Mouse (Mus musculus) liver, embryonic 11.5 days (tissue): Measurements from ENCODE around the gene Arhgdia. TPM values are rescaled to one million over a fixed set of nuclear protein-coding genes. Genes with fewer than 3 reads are reported as not detected.
"Not testable (repeated sequence)": the region's sequence is repeated elsewhere in the genome, so short reads cannot be mapped to it uniquely, and the experiment has no call there.

Source experiments
- ATAC-seq: fragments of 200-750 bp; cut with Nextera tagmentation; replicated peaks from 2 replicates; pipeline ENCODE4 v1.8.0; 2017; ENCODE audit warnings: moderate number of reproducible peaks, mild to moderate bottlenecking, moderate TSS enrichment, moderate library complexity; ENCODE audit not compliant: low FRiP score
- DNase-seq: peaks from one replicate; pipeline ENCODE4 v3.0.0-alpha.2; 2017; ENCODE audit warnings: low spot score
- H3K27ac ChIP-seq: fragments of 300-500 bp; sonication (generic); 2 replicates; pipeline ENCODE4 v1.5.1; 2014; ENCODE audit warnings: mild to moderate bottlenecking, low read depth, low read length, control low read depth
- H3K27me3 ChIP-seq: fragments of 300-500 bp; sonication (generic); replicated peaks from 2 replicates; pipeline ENCODE4 v1.6.1; 2014; ENCODE audit warnings: low read length, mixed read lengths; ENCODE audit not compliant: control insufficient read depth, insufficient read depth
- H3K36me3 ChIP-seq: fragments of 300-500 bp; sonication (generic); 2 replicates; pipeline ENCODE4 v1.6.1; 2014; ENCODE audit warnings: mild to moderate bottlenecking, low read length, moderate library complexity, mixed read lengths; ENCODE audit not compliant: control insufficient read depth, insufficient read depth
- H3K4me1 ChIP-seq: fragments of 300-500 bp; sonication (generic); replicated peaks from 2 replicates; pipeline ENCODE4 v1.6.1; 2014; ENCODE audit warnings: low read length, mixed read lengths; ENCODE audit not compliant: control insufficient read depth, insufficient read depth
- H3K4me2 ChIP-seq: fragments of 300-500 bp; sonication (generic); 2 replicates; pipeline ENCODE4 v1.6.1; 2014; ENCODE audit warnings: mild to moderate bottlenecking, control low read depth, moderate library complexity
- H3K4me3 ChIP-seq: fragments of 300-500 bp; sonication (generic); 2 replicates; pipeline ENCODE4 v1.5.1; 2014; ENCODE audit warnings: low read depth, low read length, control low read depth
- H3K9ac ChIP-seq: fragments of 300-500 bp; sonication (generic); 2 replicates; pipeline ENCODE4 v1.6.1; 2014; ENCODE audit warnings: low read depth, low read length, control low read depth
- H3K9me3 ChIP-seq: fragments of 300-500 bp; sonication (generic); 2 replicates; pipeline ENCODE4 v1.6.1; 2016; ENCODE audit warnings: low read length, inconsistent platforms, mixed read lengths; ENCODE audit not compliant: control insufficient read depth
- WGBS: fragments of 180-500 bp; shearing (Covaris S2); extraction: QIAGEN DNeasy Blood & Tissue Kit; methylation state at CpG from one replicate; pipeline ENCODE4 v1.1.7; 2014; 5-methylcytosine and 5-hydroxymethylcytosine counted together
- polyA plus RNA-seq: library from polyadenylated mRNA; unstranded; fragments of >200 nt; fragmentation: Nextera tagmentation; extraction: Ambion mirVana; gene quantifications from 2 replicates; pipeline ENCODE4 v1.2.1, GENCODE M21; 2014

Gene Arhgdia
- polyA plus RNA-seq, 1 experiment from 2014 or later: 561 TPM

DNA sequence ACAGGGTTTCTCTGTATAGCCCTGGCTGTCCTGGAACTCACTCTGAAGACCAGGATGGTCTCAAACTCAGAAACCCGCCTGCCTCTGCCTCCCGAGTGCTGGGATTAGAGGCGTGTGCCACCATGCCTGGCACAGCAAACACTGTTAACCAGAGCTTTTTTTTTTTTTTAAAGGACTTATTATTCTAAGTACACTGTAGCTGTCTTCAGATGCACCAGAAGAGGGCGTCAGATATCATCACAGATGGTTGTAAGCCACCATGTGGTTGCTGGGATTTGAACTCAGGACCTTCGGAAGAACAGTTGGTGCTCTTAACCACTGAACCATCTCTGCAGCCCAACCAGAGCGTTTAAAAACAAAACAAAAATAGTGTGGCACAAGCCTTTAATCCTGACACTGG lies 22.6 kb downstream of the Arhgdia start:
- 82% methylated on average over 6 of the region's 6 CpGs for WGBS

GRCm38 (mm10) chr11:120555260-120555659 lies 26.2 kb downstream of the Arhgdia start:
- Histone ChIP-seq H3K9ac (no peak overlapping the region), H3K4me1 (peaks cover 2% of the 10 kb centered on the region; the same call in 1 of the 2 replicates), H3K27ac (no peak overlapping the region), H3K27me3 (no peaks in the 10 kb centered on the region), H3K4me3 (no peak overlapping the region), H3K9me3 (no peaks in the 10 kb centered on the region), H3K36me3 (peaks cover 15% of the 10 kb centered on the region), H3K4me2 (no peak overlapping the region)
- DNase-seq (no peak), ATAC-seq (no peak)
- WGBS: 64% methylated on average over 2 of the region's 2 CpGs

More for the DNA sequence above, 22.6 kb downstream of the Arhgdia start:
- H3K4me1 ChIP-seq, ATAC-seq, H3K9me3 ChIP-seq, H3K9ac ChIP-seq, H3K27me3 ChIP-seq, H3K4me3 ChIP-seq, H3K27ac ChIP-seq, H3K4me2 ChIP-seq, DNase-seq: not testable (repeated sequence)
- peaks cover 51% of the 10 kb centered on the region for H3K36me3 ChIP-seq

- peaks cover 6% of the 10 kb centered on the region for H3K4me1 ChIP-seq
- no peak for ATAC-seq
- no peaks in the 10 kb centered on the region for H3K9me3 ChIP-seq
- H3K27ac ChIP-seq: no peak overlapping the region
- no peak overlapping the region for H3K9ac ChIP-seq
- peaks cover 10% of the 10 kb centered on the region for H3K36me3 ChIP-seq
- DNase-seq: no peak
- 60% methylated on average over 7 of the region's 7 CpGs for WGBS
- no peak overlapping the region for H3K4me2 ChIP-seq
- no peaks in the 10 kb centered on the region for H3K27me3 ChIP-seq
- no peak overlapping the region for H3K4me3 ChIP-seq
Measured at GRCm38 (mm10) chr11:120554834-120555233, 26.6 kb downstream of the Arhgdia start.

DNA sequence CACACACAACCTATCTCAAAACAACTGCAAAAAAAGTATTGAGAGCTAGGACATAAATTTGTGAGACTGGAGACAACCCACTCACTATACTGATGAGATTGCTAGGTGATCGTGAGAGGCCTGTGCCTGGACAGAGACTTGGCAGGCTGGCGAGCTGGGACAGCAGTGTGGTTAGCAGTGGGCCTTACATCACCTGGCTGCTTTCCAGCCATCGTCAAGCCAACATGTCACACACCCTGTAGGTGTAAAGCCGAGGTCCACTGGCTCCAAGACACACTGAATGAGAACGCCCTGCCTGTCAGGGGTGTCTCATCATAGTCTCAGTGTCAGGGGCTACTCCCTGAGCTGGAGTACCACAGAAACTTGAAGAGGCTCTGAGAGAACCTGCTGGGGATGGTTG lies 28.7 kb downstream of the Arhgdia start:
- H3K27ac ChIP-seq: no peak overlapping the region
- DNase-seq (no peak), ATAC-seq (no peak)
- H3K9me3 ChIP-seq: no peaks in the 10 kb centered on the region
- WGBS: 73% methylated on average over 5 of the region's 5 CpGs
- H3K4me3 ChIP-seq: no peak overlapping the region
- H3K4me1 ChIP-seq: peaks cover 20% of the 10 kb centered on the region
- H3K9ac ChIP-seq: no peak overlapping the region
- no peak overlapping the region for H3K4me2 ChIP-seq
- H3K27me3 ChIP-seq: no peaks in the 10 kb centered on the region
- no peaks in the 10 kb centered on the region for H3K36me3 ChIP-seq

DNA sequence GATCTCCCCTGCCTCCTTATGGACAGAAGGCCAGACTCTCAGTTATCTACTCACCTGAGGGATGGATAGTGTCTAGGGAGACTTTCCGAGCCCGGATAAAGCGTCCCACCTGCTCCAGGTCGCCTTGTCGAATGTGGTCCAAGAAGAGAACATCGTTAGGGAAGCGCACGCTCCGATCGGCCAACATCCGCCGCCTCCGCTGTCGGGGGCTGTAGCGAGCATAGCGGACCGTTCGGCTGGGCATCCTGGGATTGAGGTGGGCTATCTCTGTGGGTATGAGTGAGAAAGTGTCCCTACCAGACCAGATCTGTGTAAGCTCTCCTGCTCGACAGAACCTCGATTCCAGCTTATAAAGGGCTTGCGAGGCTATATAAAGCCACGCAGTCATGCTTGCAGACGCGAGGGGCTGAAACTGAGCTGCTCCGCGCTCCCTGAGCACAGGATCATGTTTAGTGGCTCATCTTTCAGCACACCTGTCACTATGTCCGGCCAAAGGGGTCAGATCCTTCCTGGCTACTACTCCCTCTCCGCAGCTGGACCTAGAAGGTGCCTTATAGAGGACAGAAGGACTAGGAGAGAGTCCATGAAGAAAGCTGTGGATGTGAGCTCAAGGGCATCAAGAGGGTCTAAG lies 30.5 kb downstream of the Arhgdia start, which contains the start of gene Ppp1r27:
Gene Ppp1r27, minus strand, starts transcription at position 323 of the 631 bp plus-strand sequence.
- Histone ChIP-seq H3K9me3 (no peaks in the 10 kb centered on the region), H3K4me1 (peaks cover 23% of the 10 kb centered on the region), H3K4me3 (peak within 1 kb of the TSS; percentile 96), H3K9ac (peak within 1 kb of the TSS; percentile 97), H3K27ac (peak within 1 kb of the TSS; percentile 98), H3K36me3 (no peaks in the 10 kb centered on the region), H3K4me2 (peak within 1 kb of the TSS; percentile 94), H3K27me3 (no peaks in the 10 kb centered on the region)
- DNase-seq: no peak
- WGBS: 91% methylated on average over 28 of the region's 28 CpGs
- ATAC-seq: no peak

- peaks cover 23% of the 10 kb centered on the region for H3K4me1 ChIP-seq
- no peak for DNase-seq
- H3K27me3 ChIP-seq: no peaks in the 10 kb centered on the region
- H3K27ac ChIP-seq: peak overlapping the region; percentile 98
- ATAC-seq: no peak
- 64% methylated on average over 11 of the region's 11 CpGs for WGBS
- peak overlapping the region; percentile 94 for H3K4me2 ChIP-seq
- H3K4me3 ChIP-seq: peak overlapping the region; percentile 96
- H3K9ac ChIP-seq: peak overlapping the region; percentile 97
- no peaks in the 10 kb centered on the region for H3K9me3 ChIP-seq
- no peaks in the 10 kb centered on the region for H3K36me3 ChIP-seq
Measured at GRCm38 (mm10) chr11:120549986-120550809, 31.2 kb downstream of the Arhgdia start.

GRCm38 (mm10) chr11:120549168-120549945 lies 32.1 kb downstream of the Arhgdia start, which contains the start of gene Mcrip1:
Gene Mcrip1 (minus strand): TSS chr11:120549727.
- H3K27me3 ChIP-seq: no peaks in the 10 kb centered on the region
- peak within 1 kb of the TSS; percentile 97 for H3K9ac ChIP-seq
- 1% methylated on average over 81 of the region's 87 CpGs for WGBS
- peak; percentile 88 for ATAC-seq
- H3K4me1 ChIP-seq: peaks cover 23% of the 10 kb centered on the region
- peak within 1 kb of the TSS; percentile 98 for H3K27ac ChIP-seq
- DNase-seq: peak; percentile 87
- H3K9me3 ChIP-seq: no peaks in the 10 kb centered on the region
- H3K36me3 ChIP-seq: peaks cover 5% of the 10 kb centered on the region
- peak within 1 kb of the TSS; percentile 94 for H3K4me2 ChIP-seq
- H3K4me3 ChIP-seq: peak within 1 kb of the TSS; percentile 96

DNA sequence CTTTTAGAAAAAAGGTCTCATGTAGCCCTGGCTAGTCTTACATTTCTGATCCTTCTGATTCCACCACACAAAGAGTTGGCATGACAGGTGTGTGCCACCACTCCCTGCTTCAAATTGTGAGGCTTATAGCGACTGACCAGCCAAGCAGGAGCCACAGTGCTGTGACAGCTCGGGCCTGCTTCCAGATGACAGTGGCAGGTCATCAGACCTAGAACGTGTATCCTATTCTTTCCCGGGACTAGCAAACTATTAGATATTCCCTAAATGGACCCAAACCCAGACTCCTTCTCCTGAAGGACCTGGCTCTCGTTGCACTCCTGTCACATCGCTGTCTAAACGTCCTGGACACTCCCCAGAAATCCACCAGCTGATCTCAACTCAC lies 32.6 kb downstream of the Arhgdia start:
- Histone ChIP-seq H3K4me1 (peaks cover 23% of the 10 kb centered on the region), H3K27me3 (no peaks in the 10 kb centered on the region), H3K27ac (peak overlapping the region; percentile 98), H3K4me2 (peak overlapping the region; percentile 94), H3K9ac (peak overlapping the region; percentile 97), H3K36me3 (peaks cover 10% of the 10 kb centered on the region), H3K9me3 (no peaks in the 10 kb centered on the region), H3K4me3 (peak overlapping the region; percentile 96)
- ATAC-seq: no peak
- WGBS: 19% methylated on average over 7 of the region's 7 CpGs
- no peak for DNase-seq
